Mouse (Mus musculus) small intestine, adult 2 months (tissue): Measurements from ENCODE around the gene Morn5.

Experiments
- CTCF ChIP-seq: fragments of 200-500 bp; IDR thresholded peaks from 2 replicates; pipeline ENCODE4 v1.5.1; 2012; ENCODE audit warnings: low read depth, mild to moderate bottlenecking, control low read depth, inconsistent platforms, low read length, moderate library complexity, mixed read lengths; ENCODE audit not compliant: insufficient replicate concordance, insufficient read length; ENCODE audit errors: extremely low read depth
- POLR2A ChIP-seq: fragments of 200-500 bp; IDR thresholded peaks from 2 replicates; pipeline ENCODE4 v1.6.1; 2012; ENCODE audit warnings: low read depth, mild to moderate bottlenecking, control low read depth, inconsistent platforms, low read length, moderate library complexity

DNA sequence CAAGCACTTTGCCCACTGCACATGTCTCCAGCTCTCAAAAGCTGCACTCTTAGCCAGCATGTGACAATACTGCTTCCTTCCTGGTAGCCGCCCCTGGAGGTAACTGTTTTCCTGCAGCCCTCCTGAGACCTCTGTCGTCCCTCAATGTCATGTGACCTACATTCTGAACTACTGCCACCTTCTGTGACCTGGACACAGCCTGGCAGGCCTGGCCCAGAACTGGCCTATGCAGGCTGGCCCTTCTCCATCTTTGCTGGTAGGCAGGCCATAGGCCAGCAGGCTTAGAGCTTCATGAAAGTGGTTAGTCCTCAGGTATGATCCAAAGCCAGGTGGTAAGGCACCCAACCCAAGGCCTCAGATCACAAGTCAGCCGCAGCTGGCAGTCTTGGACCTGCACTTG, 24.5 kb downstream of the Morn5 start:
- TF ChIP-seq CTCF (no peak), POLR2A (no peak)
